Mouse (Mus musculus) spleen, embryonic (tissue): ENCODE measurements around the gene Nbr1.
"Not testable (repeated sequence)": the region's sequence is repeated elsewhere in the genome, so short reads cannot be mapped to it uniquely, and the experiment has no call there.

ENCODE experiments used
- CTCF ChIA-PET: fragments of 350-600 bp; sonication (Branson Sonifier 250); formaldehyde crosslinking; loops from one replicate; lab custom pipeline; 2022; lab: Charles Lee

The Nbr1 gene

GRCm38 (mm10) chr11:101582054-101583035 is 30.4 kb downstream of the Nbr1 start, which contains the start of gene Tmem106a:
Tmem106a (plus strand) TSS chr11:101582242.
- CTCF ChIA-PET: interaction anchor here (1.1 kb wide), 1 partner anchor 20 kb away, joined by 3 read pairs; no protein-coding TSS in a partner anchor

DNA sequence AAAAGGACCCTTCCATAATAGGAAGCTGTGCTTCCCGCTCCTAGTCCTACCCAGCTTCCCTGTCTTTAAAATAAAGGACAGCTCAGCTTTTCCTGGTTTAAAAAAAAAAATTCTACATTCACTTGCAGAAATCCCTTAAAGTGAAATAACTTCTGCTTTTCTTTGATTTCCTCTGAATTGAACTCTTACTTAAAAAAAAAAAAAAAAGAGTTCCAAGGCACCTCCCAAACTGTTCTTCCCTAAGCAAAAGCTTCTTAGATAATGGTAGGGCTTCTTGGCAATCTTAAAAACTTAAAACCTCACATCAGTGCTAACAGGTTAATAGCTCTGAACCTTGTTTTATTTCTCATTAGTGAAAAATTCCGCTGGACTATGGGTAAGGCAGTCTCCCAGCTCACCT is 31.3 kb downstream of the Nbr1 start:
- CTCF ChIA-PET: interaction anchor here (1.1 kb wide), 1 partner anchor 20 kb away, joined by 3 read pairs; no protein-coding TSS in a partner anchor

- CTCF ChIA-PET: not testable (repeated sequence)
Measured at GRCm38 (mm10) chr11:101585031-101585430, 33.1 kb downstream of the Nbr1 start.

- CTCF ChIA-PET: interaction anchor here (0.5 kb wide), 1 partner anchor 40 kb away, joined by 3 read pairs; no protein-coding TSS in a partner anchor
Measured at GRCm38 (mm10) chr11:101585805-101586204, 33.9 kb downstream of the Nbr1 start.

GRCm38 (mm10) chr11:101587676-101588075 is 35.7 kb downstream of the Nbr1 start:
- CTCF ChIA-PET: no interaction called here

- CTCF ChIA-PET: no interaction called here
Measured at GRCm38 (mm10) chr11:101588868-101589267, 36.9 kb downstream of the Nbr1 start.

- CTCF ChIA-PET: no interaction called here
Measured at GRCm38 (mm10) chr11:101589444-101589843, 37.5 kb downstream of the Nbr1 start.

- CTCF ChIA-PET: interaction anchor here (0.5 kb wide), 1 partner anchor 799 kb away, joined by 3 read pairs; no protein-coding TSS in a partner anchor
Measured at GRCm38 (mm10) chr11:101589989-101590624, 38.2 kb downstream of the Nbr1 start.

- CTCF ChIA-PET: no interaction called here
Measured at GRCm38 (mm10) chr11:101599156-101599555, 47.2 kb downstream of the Nbr1 start, which contains the start of gene Gm11634. Gm11634 (minus strand) TSS chr11:101599256.

DNA sequence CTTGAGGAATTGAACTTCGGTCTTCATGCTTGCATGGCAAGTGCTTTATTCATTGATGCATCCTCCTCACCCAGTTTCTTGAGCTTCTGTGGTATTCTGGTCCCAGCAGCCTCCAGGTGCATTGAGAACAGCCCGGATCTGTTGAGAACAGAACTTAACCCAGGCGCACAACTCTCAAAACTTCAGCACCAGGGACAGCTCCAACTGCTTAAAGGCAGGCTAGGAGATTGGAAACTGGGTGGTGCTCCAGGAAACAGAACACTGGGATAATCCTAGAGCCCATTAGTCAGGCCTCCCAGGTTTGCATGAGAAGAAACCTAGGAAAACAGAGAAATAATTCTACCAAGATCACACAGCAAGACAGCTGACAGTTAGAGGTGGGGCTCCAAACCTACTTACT is 50.5 kb downstream of the Nbr1 start:
- CTCF ChIA-PET: no interaction called here

GRCm38 (mm10) chr11:101604116-101604515 is 52.2 kb downstream of the Nbr1 start:
- CTCF ChIA-PET: no interaction called here

DNA sequence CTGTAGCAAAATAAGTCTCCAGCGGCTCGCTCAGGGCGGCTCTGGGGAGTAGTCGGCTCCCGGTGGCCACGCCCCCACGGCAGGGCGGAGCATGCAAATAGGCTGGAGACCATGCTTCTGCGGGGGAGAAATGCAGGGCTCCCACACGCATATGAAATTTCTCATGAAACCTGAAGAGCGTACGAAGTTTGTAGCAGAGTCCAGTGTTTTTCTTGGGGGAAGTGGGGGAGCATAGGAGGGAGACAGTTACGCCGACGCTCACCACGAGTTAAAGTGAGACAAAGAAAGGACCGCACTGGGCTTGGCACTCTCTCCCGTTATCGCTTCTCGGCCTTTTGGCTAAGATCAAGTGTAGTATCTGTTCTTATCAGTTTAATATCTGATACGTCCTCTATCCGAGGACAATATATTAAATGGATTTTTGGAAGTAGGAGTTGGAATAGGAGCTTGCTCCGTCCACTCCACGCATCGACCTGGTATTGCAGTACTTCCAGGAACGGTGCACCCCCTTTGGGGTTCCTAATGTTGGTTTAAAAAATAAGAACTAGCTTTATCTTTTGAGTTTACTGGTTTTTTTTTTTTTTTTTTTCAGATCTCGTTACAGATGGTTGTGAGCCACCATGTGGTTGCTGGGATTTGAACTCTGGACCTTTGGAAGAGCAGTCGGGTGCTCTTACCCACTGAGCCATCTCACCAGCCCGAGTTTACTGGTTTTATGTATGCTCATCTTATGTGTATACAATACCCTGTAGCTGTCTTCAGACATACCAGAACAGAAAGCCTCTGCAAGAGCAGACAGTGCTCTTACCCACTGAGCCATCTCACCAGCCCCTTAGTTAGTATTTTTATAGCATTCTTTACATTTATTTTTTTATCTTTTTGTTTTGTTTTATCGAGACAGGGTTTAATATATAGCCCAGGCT is 52.8 kb downstream of the Nbr1 start:
- CTCF ChIA-PET: not testable (repeated sequence)

DNA sequence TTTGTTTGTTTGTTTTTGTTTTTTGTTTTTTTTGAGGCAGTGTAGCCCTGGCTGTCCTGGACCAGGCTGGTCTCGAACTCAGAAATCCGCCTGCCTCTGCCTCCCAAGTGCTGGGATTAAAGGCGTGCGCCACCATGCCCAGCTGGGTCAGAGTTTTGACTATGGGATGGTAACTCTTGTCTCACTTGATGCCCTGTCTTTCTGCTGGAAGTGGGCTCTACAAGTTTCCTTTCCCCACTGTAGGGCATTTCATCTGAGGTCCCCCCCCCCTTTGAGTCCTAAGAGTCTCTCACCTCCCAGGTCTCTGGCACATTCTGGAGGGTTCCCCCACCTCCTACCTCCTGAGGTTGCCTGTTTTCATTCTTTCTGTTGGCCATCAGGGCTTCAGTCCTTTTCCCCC is 55.2 kb downstream of the Nbr1 start:
- CTCF ChIA-PET: not testable (repeated sequence)

DNA sequence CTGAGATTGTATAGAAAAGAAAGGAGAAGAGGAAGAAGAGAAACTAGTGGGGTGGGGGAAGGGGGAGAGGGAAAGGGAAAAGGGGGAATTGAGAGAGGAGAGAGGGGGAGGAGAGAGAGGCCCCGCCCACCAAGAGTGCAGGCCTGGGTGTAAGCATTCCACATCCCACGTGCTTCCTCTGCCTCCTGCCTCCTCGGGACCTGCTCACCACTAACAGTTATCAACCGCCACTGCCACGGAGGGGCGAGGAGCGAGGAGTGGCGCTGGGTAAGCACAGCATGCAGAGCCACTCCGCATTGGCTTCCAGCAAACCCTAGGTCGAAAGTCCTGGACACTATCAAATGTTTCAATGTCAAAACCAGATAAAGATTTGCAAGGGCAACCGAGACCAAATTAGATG is 58.5 kb downstream of the Nbr1 start:
- CTCF ChIA-PET: no interaction called here

- CTCF ChIA-PET: no interaction called here
Measured at GRCm38 (mm10) chr11:101613596-101613995, 61.6 kb downstream of the Nbr1 start.

- CTCF ChIA-PET: no interaction called here
Measured at GRCm38 (mm10) chr11:101614116-101614515, 62.2 kb downstream of the Nbr1 start.

- CTCF ChIA-PET: interaction anchor here (0.5 kb wide), 1 partner anchor 19 kb away, joined by 3 read pairs; no protein-coding TSS in a partner anchor
Measured at GRCm38 (mm10) chr11:101615380-101615779, 63.4 kb downstream of the Nbr1 start.

- CTCF ChIA-PET: interaction anchor here (0.5 kb wide), 2 partner anchors 18 to 830 kb away, joined by 3 read pairs; no protein-coding TSS in a partner anchor
Measured at GRCm38 (mm10) chr11:101616104-101616503, 64.2 kb downstream of the Nbr1 start.

DNA sequence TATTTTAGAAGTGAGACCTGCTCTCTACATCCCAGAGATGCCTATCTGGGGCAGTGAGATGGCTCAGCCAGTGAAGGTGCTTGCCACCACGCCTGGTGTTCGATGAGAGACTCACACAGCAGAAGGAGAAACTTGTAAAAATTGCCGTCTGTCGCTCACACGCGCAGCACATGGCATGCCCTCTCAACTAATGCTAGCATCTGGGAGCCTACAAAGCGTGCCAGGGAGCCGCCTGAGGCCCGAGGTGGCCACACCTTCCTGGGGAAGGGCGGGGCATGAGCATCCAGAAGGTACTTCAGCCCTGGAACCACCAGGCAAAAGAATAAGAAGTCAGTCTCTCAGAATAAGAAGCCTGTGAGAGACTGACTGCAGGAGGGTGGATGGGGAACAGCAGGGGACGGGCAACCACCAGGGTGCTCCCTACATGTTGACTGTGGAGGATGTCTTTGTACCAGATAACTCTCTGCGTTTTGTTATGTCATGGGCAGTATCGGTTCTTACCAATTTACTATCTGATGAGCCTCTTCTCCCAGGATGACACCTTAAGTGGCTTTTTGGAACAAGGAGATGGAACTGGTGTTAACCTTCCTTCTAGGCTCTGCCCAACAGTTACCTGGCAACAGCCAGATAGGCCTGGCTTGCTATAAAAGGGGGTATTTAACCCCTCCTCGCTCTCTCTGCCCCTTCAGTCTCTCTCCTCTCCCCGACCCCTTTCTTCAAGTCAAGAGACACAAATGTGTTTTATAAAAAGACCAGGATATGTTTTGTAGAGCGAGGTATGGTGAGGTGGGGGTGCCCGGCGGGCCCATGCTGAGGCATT is 65.2 kb downstream of the Nbr1 start:
- CTCF ChIA-PET: no interaction called here

DNA sequence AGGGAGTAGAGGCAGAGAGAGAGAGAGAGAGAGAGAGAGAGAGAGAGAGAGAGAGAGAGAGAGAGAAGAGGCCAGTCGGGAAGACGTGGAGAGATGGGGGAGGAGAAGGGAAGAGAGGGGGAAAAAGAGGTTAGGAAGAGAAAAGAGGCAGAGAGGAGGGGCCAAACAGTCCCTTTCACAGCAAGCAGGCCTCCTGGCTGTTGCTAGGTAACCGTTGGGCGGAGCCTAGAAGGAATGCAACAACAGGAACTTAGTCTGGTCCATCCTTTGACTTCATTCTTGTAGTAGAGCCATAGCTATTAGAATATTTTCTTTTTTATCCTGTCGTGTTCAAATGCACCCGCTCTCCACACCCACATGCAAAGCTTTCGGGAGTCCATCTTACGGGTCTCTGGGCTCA is 65.9 kb downstream of the Nbr1 start:
- CTCF ChIA-PET: no interaction called here
